Mouse (Mus musculus) E14TG2a.4 (cell line): ENCODE results near the gene Taf13.

Source experiments
- CTCF ChIP-seq: conservative IDR thresholded peaks from 2 replicates; pipeline ENCODE4 v1.5.1; 2014; ENCODE audit warnings: low read length
- NANOG ChIP-seq: IDR thresholded peaks from 2 replicates; pipeline ENCODE4 v1.6.1; 2014; ENCODE audit warnings: borderline replicate concordance, low read length, mixed read lengths
- POU5F1 ChIP-seq: IDR thresholded peaks from 2 replicates; pipeline ENCODE4 v1.6.1; 2014; ENCODE audit warnings: low read length, borderline replicate concordance

DNA sequence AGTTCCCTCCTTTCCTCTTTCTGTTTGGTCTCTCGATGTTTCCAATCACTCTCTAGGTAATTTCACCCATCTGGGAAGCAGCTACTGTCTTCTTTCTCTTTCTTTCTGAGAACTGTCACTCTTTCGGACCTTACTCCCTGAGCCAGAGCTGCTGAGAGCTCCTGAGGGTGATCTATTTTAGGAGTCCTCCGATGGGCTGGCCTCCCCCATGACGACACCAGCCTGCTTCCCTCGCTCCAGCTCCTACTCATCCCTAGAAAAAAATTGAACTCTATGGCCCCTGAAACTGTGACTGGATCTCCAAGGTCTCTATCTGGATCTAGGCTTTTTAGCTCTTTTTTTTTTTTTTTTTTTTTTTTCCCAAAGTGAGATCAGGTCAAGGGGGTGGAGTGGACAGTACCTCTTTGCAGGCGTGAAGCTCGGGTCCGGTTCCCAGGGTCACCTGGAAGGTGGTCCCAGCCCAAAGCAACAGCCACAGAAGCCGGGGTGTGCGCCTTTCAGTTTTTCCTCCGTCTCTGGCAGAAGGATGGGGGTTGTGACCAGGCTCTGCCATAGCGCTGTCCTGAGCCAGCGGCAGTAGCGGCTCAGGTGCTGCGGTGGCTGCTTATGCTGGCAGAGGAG, 35.5 kb upstream of the Taf13 start:
- TF ChIP-seq CTCF = no peak
- no peak for TF ChIP-seq POU5F1
- TF ChIP-seq NANOG = no peak
